Mouse (Mus musculus) spleen, embryonic (tissue): ENCODE data around the gene Arvcf.

Experiments
- CTCF ChIA-PET: fragments of 350-600 bp; sonication (Branson Sonifier 250); formaldehyde crosslinking; loops from one replicate; lab custom pipeline; 2022; lab: Charles Lee

Gene Arvcf

GRCm38 (mm10) chr16:18407912-18408311 lies 59.9 kb downstream of the Arvcf start:
- CTCF ChIA-PET = no interaction called here

DNA sequence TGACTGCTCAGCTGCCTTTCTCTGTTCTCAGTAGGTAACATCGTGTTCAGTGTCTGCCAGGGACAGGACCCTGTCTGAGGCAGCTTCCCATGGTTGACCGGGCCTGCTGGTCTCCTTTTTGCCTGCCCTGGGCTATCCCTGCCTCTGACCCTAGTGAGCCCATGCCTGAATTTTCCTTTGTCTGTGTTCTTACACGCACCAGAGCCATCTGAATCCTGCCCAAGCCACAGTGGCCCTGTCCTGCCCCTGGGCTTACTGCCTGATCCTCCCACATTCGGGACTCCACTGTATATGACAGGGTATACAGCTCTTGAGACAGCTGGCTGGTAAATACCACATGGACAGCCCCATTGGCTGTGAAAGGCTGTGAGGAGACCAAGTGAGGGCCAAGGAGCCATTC lies 61.8 kb downstream of the Arvcf start:
- CTCF ChIA-PET = no interaction called here

DNA sequence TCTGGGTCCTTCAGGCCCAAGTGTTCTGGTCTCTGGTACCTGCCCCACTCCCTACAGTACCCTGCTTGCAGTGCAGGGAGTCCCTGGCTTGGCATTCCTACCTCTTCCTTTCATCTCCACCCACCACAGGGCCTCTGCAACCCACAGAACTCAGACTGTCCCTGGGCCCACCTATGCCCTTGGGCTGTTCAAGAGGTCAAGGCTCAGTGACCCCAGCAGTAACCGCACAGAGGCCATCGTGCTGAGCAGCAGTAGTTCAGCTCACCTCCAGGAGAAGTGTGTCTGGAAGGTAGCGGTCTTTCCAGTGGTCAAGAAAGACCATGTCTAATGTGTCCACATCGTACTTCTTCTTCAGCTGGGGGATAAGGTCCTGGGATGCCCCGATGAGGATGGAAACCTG lies 62.4 kb downstream of the Arvcf start:
- CTCF ChIA-PET = no interaction called here

DNA sequence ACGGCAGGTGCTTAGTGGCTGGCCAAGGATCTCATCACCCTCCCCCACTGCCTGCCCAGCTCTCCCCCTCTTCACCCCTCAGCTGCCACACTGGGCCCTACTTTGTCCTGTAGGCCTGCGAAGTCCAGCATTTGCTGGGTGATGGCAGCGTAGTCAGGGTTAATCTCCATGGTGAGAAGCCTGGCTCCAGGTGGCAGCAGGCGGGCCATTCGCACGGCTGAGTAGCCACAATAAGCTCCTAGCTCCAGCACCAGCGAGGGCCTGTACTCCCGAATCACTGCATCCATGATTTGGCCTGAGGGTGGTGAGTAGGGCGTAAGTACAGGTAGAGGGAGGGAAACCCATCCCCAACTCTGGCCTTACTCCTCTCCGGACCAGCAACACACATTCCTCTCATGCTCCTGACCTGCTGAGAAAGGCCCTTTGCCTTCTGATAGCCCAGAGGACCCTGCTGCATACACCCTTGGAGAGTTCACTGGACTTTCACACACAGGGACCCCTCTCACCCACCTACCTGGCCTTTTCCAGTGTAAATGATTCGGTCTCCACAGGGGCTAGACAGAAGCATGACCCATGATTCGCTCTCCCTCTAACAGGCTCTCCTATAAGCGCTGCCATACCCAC lies 63.2 kb downstream of the Arvcf start:
- CTCF ChIA-PET = no interaction called here

DNA sequence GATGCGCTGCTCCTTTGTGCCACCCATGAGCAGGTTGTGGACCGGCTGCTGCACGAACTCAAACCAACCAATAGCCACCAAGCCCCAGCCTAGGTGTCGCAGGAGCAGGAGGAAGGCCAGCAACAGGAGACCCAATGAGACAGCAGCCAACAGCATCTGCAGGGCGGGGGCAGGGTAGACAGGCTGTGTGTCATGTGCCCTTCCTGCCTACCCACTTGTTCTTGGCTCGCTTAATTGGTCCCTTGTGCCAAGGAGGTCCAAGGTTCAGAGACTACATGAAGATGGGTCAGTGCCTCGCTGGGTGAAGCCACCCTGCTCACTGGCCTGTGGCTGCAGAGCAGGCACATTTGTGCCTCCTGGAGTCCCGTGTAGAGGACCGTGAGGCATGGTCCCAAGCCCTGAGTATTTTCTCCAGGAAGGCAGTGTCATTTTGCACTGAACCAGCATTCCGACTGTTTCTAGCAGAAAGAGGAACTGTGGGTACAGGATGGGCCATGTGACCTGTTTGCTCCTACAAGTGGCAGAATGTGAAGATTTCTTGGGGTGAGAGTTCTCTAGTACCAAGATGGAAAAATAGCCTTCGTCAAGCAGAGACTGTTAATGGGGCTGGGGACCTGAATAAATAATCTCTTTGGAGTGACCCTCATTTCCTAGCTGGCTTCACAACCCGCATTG lies 64.0 kb downstream of the Arvcf start:
- CTCF ChIA-PET = no interaction called here

- CTCF ChIA-PET = no interaction called here
These were observed 65.2 kb downstream of the Arvcf start for GRCm38 (mm10) chr16:18413032-18413816.

- CTCF ChIA-PET = no interaction called here
These were observed 68.2 kb downstream of the Arvcf start for GRCm38 (mm10) chr16:18416094-18416761.

- CTCF ChIA-PET = no interaction called here
These were observed 68.9 kb downstream of the Arvcf start for GRCm38 (mm10) chr16:18416837-18417236.

DNA sequence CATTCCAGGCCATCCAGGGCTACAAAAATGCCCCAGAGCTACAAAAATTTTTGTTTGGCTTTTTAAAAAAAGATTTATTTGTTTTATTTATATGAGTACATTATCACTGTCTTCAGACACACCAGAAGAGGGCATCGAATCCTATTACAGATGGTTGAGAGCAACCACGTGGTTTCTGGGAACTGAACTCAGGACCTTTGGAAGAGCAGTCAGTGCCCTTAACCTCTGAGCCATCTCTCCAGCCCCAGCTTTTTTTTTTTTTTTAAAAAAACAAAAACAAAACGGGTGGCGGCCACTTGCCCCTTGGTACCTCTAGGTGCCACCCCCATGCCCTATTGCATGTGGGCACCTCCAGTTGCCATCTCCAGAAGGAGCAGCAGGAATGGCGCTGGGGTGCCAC lies 69.5 kb downstream of the Arvcf start:
- CTCF ChIA-PET = no interaction called here

GRCm38 (mm10) chr16:18418756-18419602 lies 71.0 kb downstream of the Arvcf start:
- CTCF ChIA-PET = interaction anchor here (0.7 kb wide), 1 partner anchor 59 kb away, joined by 3 read pairs; no protein-coding TSS in a partner anchor

DNA sequence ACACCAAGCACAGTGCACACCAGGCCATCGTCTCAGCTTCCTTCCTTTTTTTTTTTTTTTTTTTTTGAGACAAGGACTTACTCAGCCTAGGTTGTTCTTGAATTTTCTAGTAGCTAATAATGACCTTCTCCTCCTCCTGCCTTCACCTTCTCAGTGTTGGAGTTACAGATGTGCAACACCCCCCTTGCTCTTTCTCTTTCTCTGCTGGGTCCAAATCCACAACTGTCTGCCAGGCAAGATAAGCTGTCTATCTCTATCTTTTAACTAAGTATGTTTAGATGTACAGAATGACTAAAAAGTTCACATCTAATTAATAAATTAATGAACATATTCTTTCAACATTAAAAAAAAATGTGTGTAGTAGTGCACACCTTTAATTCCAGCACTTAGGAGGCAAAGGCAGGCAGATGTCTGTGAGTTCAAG lies 71.6 kb downstream of the Arvcf start:
- CTCF ChIA-PET = interaction anchor here (0.6 to 0.7 kb wide), 2 partner anchors 29 to 60 kb away, joined by 3 read pairs; no protein-coding TSS in a partner anchor

DNA sequence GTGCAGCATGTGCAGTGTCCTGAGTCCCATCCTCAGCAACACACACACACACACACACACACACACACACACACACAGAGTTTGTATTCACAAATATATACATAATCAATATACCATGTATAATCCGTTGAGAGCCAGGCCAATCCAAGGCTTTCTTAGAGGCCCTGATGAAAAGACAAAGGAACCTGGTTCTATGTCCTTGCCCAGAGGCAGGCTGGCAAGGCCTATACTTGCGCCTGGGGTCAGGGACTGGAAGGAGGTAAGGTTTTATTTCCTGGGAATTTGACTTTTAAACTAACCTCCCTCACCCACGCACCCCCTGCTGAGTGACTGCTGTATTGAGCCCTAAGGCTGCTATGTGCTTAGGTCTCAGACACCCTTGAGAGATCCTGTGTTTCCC lies 72.6 kb downstream of the Arvcf start:
- CTCF ChIA-PET = interaction anchor here (0.6 kb wide), 2 partner anchors 28 to 155 kb away, joined by 3 to 4 read pairs; no protein-coding TSS in a partner anchor

DNA sequence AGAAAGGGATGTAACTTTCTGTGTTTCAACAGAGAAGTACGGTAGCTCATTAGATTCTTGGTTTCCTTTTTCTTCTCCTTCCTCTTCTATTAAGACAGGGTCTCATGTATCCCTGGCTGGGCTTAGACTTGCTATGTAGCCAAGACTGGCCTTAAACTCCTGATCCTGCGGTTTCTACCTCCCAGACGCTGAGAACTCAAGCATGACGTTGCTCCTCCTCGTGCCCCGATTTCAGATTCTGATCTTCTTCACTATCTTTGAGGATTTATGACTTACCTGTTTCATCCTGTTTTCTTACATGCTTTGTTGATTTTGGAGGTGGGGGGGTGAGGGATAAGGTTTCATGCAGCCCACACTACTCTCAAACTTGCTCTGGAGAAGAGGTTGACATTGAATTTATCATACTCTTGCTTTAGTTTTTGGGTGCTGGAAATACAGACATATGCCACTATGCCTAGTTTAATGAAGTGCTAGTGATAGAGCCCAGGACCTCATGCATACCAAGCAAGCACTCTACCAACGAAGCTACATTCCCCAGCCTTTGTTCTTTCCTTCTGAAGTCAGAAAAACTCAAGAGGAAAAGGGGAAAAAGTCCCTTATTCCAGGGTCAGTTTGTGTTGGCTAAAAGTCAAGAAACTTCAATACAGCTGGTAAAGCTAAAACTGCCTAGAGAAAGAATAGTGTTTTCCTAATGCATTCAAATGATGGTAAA lies 75.4 kb downstream of the Arvcf start:
- CTCF ChIA-PET = no interaction called here

DNA sequence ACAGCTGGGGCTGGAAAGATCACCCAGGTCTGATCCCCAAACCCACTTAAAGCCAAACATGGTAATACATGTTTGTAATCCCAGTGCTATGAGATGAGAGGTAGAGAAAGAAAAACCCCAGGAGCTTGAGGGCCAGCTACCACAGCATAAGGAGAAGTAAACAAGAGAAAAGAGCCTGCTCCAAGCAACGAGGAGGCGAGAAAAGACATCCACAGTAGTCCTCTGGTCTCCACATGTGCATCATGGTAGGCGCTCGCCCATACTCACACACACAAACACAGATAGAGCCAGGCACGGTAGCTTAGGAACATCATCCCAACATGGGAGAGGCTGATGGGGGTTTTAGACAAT lies 75.9 kb downstream of the Arvcf start:
- CTCF ChIA-PET = no interaction called here

DNA sequence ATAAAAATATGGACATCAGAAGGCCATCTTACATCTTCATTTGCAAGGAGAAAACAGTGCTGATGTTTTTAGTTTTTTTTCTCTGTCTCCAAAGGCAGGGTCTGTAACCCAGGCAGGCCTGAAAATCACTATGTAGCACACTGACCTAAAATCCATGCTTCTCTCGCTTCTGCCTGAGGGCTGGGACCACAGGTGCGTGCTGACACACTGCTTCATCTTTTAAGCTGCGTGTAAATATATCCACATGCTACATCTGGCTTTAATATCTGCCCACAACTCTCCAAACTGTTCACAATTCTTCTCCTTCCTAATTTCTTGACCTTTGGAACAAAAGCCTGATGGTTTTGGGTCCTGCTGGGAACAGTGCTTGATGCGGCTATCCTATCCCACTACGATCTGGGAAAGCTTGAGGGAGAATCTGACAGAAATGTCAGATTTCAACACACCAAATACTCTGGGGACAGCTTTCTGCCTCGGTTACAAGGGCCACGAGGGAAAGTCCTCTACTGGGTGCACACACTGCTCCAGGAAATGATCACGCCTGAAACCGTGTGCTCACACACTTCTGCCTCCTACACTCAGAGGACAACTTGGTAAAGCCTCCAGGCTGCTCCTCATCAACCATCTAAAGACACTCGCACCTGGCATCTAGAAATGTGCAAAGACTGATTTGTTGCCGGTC lies 76.5 kb downstream of the Arvcf start:
- CTCF ChIA-PET = no interaction called here

- CTCF ChIA-PET = interaction anchor here (0.5 kb wide), 1 partner anchor 112 kb away, joined by 4 read pairs; no protein-coding TSS in a partner anchor
These were observed 77.7 kb downstream of the Arvcf start for GRCm38 (mm10) chr16:18425475-18426214.

DNA sequence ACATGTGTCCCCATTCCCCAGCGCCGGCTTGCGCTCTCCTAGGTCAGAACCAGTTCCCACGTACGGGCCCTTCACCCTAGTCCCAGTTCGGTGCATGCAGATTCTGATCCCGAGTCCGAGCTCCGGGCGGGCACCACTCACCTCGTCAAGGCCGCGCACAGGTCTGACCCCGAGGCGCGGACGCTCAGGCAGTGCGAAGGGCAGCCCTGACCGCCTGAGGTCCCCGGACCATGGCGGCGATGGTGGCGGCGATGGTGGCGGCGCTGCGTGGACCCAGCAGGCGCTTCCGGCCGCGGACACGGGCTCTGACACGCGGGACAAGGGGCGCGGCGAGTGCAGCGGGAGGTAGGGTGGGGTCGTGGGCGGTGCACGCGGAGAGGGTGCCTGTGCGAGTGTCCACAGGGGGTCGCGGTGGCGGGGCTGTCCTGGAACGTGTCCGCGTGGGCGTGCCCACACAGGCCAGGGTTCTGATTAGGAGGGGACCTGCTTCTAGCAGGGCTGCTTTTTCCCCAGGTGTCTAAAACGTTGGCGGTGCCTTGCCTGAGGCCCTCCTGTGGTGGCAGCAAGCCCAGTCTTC lies 78.3 kb downstream of the Arvcf start, which contains the start of gene Txnrd2:
Txnrd2 (plus strand) TSS at position 170 of the 577 bp plus-strand sequence.
- CTCF ChIA-PET = interaction anchor here (0.5 kb wide), 1 partner anchor 113 kb away, joined by 4 read pairs; no protein-coding TSS in a partner anchor

DNA sequence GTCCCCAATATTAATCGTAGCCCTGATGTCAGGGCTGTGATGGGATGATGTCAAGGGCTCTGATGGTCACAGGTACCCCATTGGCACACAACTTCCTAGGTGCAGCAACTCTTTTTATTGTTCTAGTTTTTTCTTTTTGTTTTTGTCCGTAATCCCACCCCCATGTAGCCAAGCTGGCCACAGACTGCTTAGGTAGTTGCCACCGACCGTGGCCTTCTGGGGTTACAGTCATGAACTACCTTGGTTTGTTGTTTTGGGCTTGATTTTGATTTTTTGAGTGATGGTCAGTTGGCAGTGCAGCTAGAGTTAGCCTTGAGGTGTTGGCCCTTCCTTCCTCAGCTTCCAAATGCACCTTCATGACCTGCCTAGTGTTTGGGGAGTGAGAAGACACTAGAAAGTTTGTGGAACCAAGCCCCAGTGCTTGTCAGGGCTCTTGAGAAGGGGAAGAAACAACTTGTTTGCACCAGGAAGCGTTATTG lies 78.9 kb downstream of the Arvcf start, which contains the start of gene Comt:
Comt (minus strand) TSS at position 51 of the 479 bp plus-strand sequence.
- CTCF ChIA-PET = interaction anchor here (0.7 kb wide), 1 partner anchor 32 kb away, joined by 3 read pairs; no protein-coding TSS in a partner anchor
